Mouse (Mus musculus): ENCODE data around the gene St5. TPM values are rescaled to one million over a fixed set of nuclear protein-coding genes. Genes with fewer than 3 reads are reported as not detected.

St5 gene
- polyA plus RNA-seq, 1 experiment = 42.2 TPM

- Histone ChIP-seq H3K27ac (ENCODE audit: insufficient read depth, low read length) (no peak overlapping the region), H3K27me3 (ENCODE audit: control insufficient read depth, insufficient read depth, low read length, poor library complexity, severe bottlenecking) (no peaks in the 10 kb centered on the region), H3K9me3 (replicated peaks; ENCODE audit: control insufficient read depth, insufficient read depth, low read length, poor library complexity, severe bottlenecking) (no peaks in the 10 kb centered on the region), H3K36me3 (ENCODE audit: control insufficient read depth, insufficient read depth, low read length, poor library complexity, severe bottlenecking) (no peaks in the 10 kb centered on the region), H3K9ac (ENCODE audit: low read depth, poor library complexity, severe bottlenecking) (no peak overlapping the region), H3K4me3 (ENCODE audit: low read depth, low read length) (no peak overlapping the region), H3K4me1 (ENCODE audit: control insufficient read depth, insufficient read depth, low read length) (no peaks in the 10 kb centered on the region)
- no peak for TF ChIP-seq POLR2A (IDR thresholded peaks at IDR 0.05; ENCODE audit: insufficient read depth, low read length)
- TF ChIP-seq EP300 (IDR thresholded peaks at IDR 0.05; ENCODE audit: insufficient read depth, low read depth, low read length) = no peak
- TF ChIP-seq CTCF (IDR thresholded peaks at IDR 0.05; ENCODE audit: low read depth, low read length) = no peak
Measured at GRCm38 (mm10) chr7:109659278-109659677, 44.1 kb downstream of the St5 start.

- H3K27me3 ChIP-seq (ENCODE audit: control insufficient read depth, insufficient read depth, low read length, poor library complexity, severe bottlenecking) = no peaks in the 10 kb centered on the region
- no peaks in the 10 kb centered on the region for H3K4me1 ChIP-seq (ENCODE audit: control insufficient read depth, insufficient read depth, low read length)
- H3K9ac ChIP-seq (ENCODE audit: low read depth, poor library complexity, severe bottlenecking) = no peak overlapping the region
- no peak overlapping the region for H3K27ac ChIP-seq (ENCODE audit: insufficient read depth, low read length)
- H3K9me3 ChIP-seq (replicated peaks; ENCODE audit: control insufficient read depth, insufficient read depth, low read length, poor library complexity, severe bottlenecking) = no peaks in the 10 kb centered on the region
- H3K4me3 ChIP-seq (ENCODE audit: low read depth, low read length) = no peak overlapping the region
- no peak for TF ChIP-seq CTCF (IDR thresholded peaks at IDR 0.05; ENCODE audit: low read depth, low read length)
- TF ChIP-seq EP300 (IDR thresholded peaks at IDR 0.05; ENCODE audit: insufficient read depth, low read depth, low read length) = no peak
- TF ChIP-seq POLR2A (IDR thresholded peaks at IDR 0.05; ENCODE audit: insufficient read depth, low read length) = no peak
- no peaks in the 10 kb centered on the region for H3K36me3 ChIP-seq (ENCODE audit: control insufficient read depth, insufficient read depth, low read length, poor library complexity, severe bottlenecking)
Measured at GRCm38 (mm10) chr7:109657884-109658283, 45.5 kb downstream of the St5 start.

GRCm38 (mm10) chr7:109654871-109655270 is 48.5 kb downstream of the St5 start:
- no peaks in the 10 kb centered on the region for H3K36me3 ChIP-seq (ENCODE audit: control insufficient read depth, insufficient read depth, low read length, poor library complexity, severe bottlenecking)
- no peaks in the 10 kb centered on the region for H3K4me1 ChIP-seq (ENCODE audit: control insufficient read depth, insufficient read depth, low read length)

GRCm38 (mm10) chr7:109648812-109649594 is 54.4 kb downstream of the St5 start:
- TF ChIP-seq EP300 (IDR thresholded peaks at IDR 0.05; ENCODE audit: insufficient read depth, low read depth, low read length) (no peak), CTCF (IDR thresholded peaks at IDR 0.05; ENCODE audit: low read depth, low read length) (no peak), POLR2A (IDR thresholded peaks at IDR 0.05; ENCODE audit: insufficient read depth, low read length) (no peak)
- Histone ChIP-seq H3K36me3 (ENCODE audit: control insufficient read depth, insufficient read depth, low read length, poor library complexity, severe bottlenecking) (no peaks in the 10 kb centered on the region), H3K4me1 (ENCODE audit: control insufficient read depth, insufficient read depth, low read length) (no peaks in the 10 kb centered on the region), H3K9ac (ENCODE audit: low read depth, poor library complexity, severe bottlenecking) (no peak overlapping the region), H3K27ac (ENCODE audit: insufficient read depth, low read length) (no peak overlapping the region), H3K9me3 (replicated peaks; ENCODE audit: control insufficient read depth, insufficient read depth, low read length, poor library complexity, severe bottlenecking) (no peaks in the 10 kb centered on the region), H3K4me3 (ENCODE audit: low read depth, low read length) (no peak overlapping the region), H3K27me3 (ENCODE audit: control insufficient read depth, insufficient read depth, low read length, poor library complexity, severe bottlenecking) (no peaks in the 10 kb centered on the region)

More at GRCm38 (mm10) chr7:109654871-109655270, 48.5 kb downstream of the St5 start:
- TF ChIP-seq EP300 (IDR thresholded peaks at IDR 0.05; ENCODE audit: insufficient read depth, low read depth, low read length) (no peak), CTCF (IDR thresholded peaks at IDR 0.05; ENCODE audit: low read depth, low read length) (no peak), POLR2A (IDR thresholded peaks at IDR 0.05; ENCODE audit: insufficient read depth, low read length) (no peak)
- Histone ChIP-seq H3K9me3 (replicated peaks; ENCODE audit: control insufficient read depth, insufficient read depth, low read length, poor library complexity, severe bottlenecking) (no peaks in the 10 kb centered on the region), H3K27ac (ENCODE audit: insufficient read depth, low read length) (no peak overlapping the region), H3K9ac (ENCODE audit: low read depth, poor library complexity, severe bottlenecking) (no peak overlapping the region), H3K27me3 (ENCODE audit: control insufficient read depth, insufficient read depth, low read length, poor library complexity, severe bottlenecking) (no peaks in the 10 kb centered on the region), H3K4me3 (ENCODE audit: low read depth, low read length) (no peak overlapping the region)

- Histone ChIP-seq H3K9me3 (replicated peaks; ENCODE audit: control insufficient read depth, insufficient read depth, low read length, poor library complexity, severe bottlenecking) (no peaks in the 10 kb centered on the region), H3K27ac (ENCODE audit: insufficient read depth, low read length) (no peak overlapping the region), H3K9ac (ENCODE audit: low read depth, poor library complexity, severe bottlenecking) (no peak overlapping the region), H3K4me3 (ENCODE audit: low read depth, low read length) (no peak overlapping the region), H3K4me1 (ENCODE audit: control insufficient read depth, insufficient read depth, low read length) (no peaks in the 10 kb centered on the region), H3K27me3 (ENCODE audit: control insufficient read depth, insufficient read depth, low read length, poor library complexity, severe bottlenecking) (no peaks in the 10 kb centered on the region), H3K36me3 (ENCODE audit: control insufficient read depth, insufficient read depth, low read length, poor library complexity, severe bottlenecking) (no peaks in the 10 kb centered on the region)
- TF ChIP-seq POLR2A (IDR thresholded peaks at IDR 0.05; ENCODE audit: insufficient read depth, low read length) = no peak
- no peak for TF ChIP-seq CTCF (IDR thresholded peaks at IDR 0.05; ENCODE audit: low read depth, low read length)
- TF ChIP-seq EP300 (IDR thresholded peaks at IDR 0.05; ENCODE audit: insufficient read depth, low read depth, low read length) = no peak
Measured at GRCm38 (mm10) chr7:109646574-109646973, 56.8 kb downstream of the St5 start.

- no peak for TF ChIP-seq EP300 (IDR thresholded peaks at IDR 0.05; ENCODE audit: insufficient read depth, low read depth, low read length)
- TF ChIP-seq CTCF (IDR thresholded peaks at IDR 0.05; ENCODE audit: low read depth, low read length) = no peak
- TF ChIP-seq POLR2A (IDR thresholded peaks at IDR 0.05; ENCODE audit: insufficient read depth, low read length) = no peak
- no peak overlapping the region for H3K4me3 ChIP-seq (ENCODE audit: low read depth, low read length)
Measured at GRCm38 (mm10) chr7:109643305-109643994, 60.0 kb downstream of the St5 start.

More at GRCm38 (mm10) chr7:109643305-109643994, 60.0 kb downstream of the St5 start:
- H3K27ac ChIP-seq (ENCODE audit: insufficient read depth, low read length) = no peak overlapping the region
- no peak overlapping the region for H3K9ac ChIP-seq (ENCODE audit: low read depth, poor library complexity, severe bottlenecking)
- H3K36me3 ChIP-seq (ENCODE audit: control insufficient read depth, insufficient read depth, low read length, poor library complexity, severe bottlenecking) = no peaks in the 10 kb centered on the region
- H3K4me1 ChIP-seq (ENCODE audit: control insufficient read depth, insufficient read depth, low read length) = no peaks in the 10 kb centered on the region
- no peaks in the 10 kb centered on the region for H3K9me3 ChIP-seq (replicated peaks; ENCODE audit: control insufficient read depth, insufficient read depth, low read length, poor library complexity, severe bottlenecking)
- no peaks in the 10 kb centered on the region for H3K27me3 ChIP-seq (ENCODE audit: control insufficient read depth, insufficient read depth, low read length, poor library complexity, severe bottlenecking)

Data from ES-Bruce4 (cell line).